Mouse (Mus musculus) liver, embryonic 14.5 days (tissue): ENCODE measurements at regions not wholly inside any gene's neighbourhood (a gene's known extent, or its start where the extent isn't known, plus 50 kb on each side); places are given as distances from the start of the nearest gene placed in this dataset.

Experiments used
- CTCF ChIP-seq: IDR thresholded peaks from 2 replicates; pipeline ENCODE4 v1.5.1; 2016; ENCODE audit warnings: antibody characterized with exemption, low read depth, control low read depth
- EP300 ChIP-seq: IDR thresholded peaks from 2 replicates; pipeline ENCODE4 v1.6.1; 2016; ENCODE audit warnings: antibody characterized with exemption, low read depth

GRCm38 (mm10) chr16:44611525-44611924, 52.8 kb upstream of the Boc start:
- no peak for TF ChIP-seq CTCF
- no peak for TF ChIP-seq EP300
